Mouse (Mus musculus) limb, embryonic 13.5 days (tissue): ENCODE results near the gene Sgk2. TPM values are rescaled to one million over a fixed set of nuclear protein-coding genes. Genes with fewer than 3 reads are reported as not detected.

Experiments
- ATAC-seq: fragments of 200-750 bp; cut with Nextera tagmentation; 2 replicates; pipeline ENCODE4 v1.8.0; 2017; ENCODE audit warnings: low read depth, moderate number of reproducible peaks, moderate TSS enrichment; ENCODE audit not compliant: low FRiP score
- H3K27ac ChIP-seq: fragments of 300-500 bp; sonication (generic); 2 replicates; pipeline ENCODE4 v1.5.1; 2015; ENCODE audit warnings: inconsistent platforms, mild to moderate bottlenecking, moderate library complexity
- H3K27me3 ChIP-seq: fragments of 300-500 bp; sonication (generic); 2 replicates; pipeline ENCODE4 v1.6.1; 2015; ENCODE audit warnings: mild to moderate bottlenecking, inconsistent platforms
- H3K36me3 ChIP-seq: fragments of 300-500 bp; sonication (generic); 2 replicates; pipeline ENCODE4 v1.6.1; 2015; ENCODE audit warnings: inconsistent platforms, mild to moderate bottlenecking, moderate library complexity
- H3K4me1 ChIP-seq: fragments of 300-500 bp; sonication (generic); 2 replicates; pipeline ENCODE4 v1.6.1; 2015; ENCODE audit warnings: inconsistent platforms
- H3K4me2 ChIP-seq: fragments of 300-500 bp; sonication (generic); replicated peaks from 2 replicates; pipeline ENCODE4 v1.6.1; 2015; ENCODE audit warnings: inconsistent platforms, mild to moderate bottlenecking, moderate library complexity
- H3K4me3 ChIP-seq: fragments of 300-500 bp; sonication (generic); 2 replicates; pipeline ENCODE4 v1.5.1; 2015; ENCODE audit warnings: moderate library complexity, mild to moderate bottlenecking, inconsistent platforms
- H3K9ac ChIP-seq: fragments of 300-500 bp; sonication (generic); 2 replicates; pipeline ENCODE4 v1.6.1; 2015; ENCODE audit warnings: mild to moderate bottlenecking, inconsistent platforms
- H3K9me3 ChIP-seq: fragments of 300-500 bp; sonication (generic); 2 replicates; pipeline ENCODE4 v1.6.1; 2016; ENCODE audit warnings: inconsistent platforms
- whole genome bisulfite sequencing: fragments of 180-500 bp; shearing (Covaris S2); methylation state at CpG from one replicate; pipeline ENCODE4 v1.1.7; 2015; 5-methylcytosine and 5-hydroxymethylcytosine counted together
- polyA plus RNA-seq: library from polyadenylated mRNA; unstranded; fragments of >200 nt; fragmentation: Nextera tagmentation; extraction: Ambion mirVana; gene quantifications from 2 replicates; pipeline ENCODE4 v1.2.1, GENCODE M21; 2015

The Sgk2 gene
- polyA plus RNA-seq, 1 experiment from 2014 or later = 0.05 TPM

DNA sequence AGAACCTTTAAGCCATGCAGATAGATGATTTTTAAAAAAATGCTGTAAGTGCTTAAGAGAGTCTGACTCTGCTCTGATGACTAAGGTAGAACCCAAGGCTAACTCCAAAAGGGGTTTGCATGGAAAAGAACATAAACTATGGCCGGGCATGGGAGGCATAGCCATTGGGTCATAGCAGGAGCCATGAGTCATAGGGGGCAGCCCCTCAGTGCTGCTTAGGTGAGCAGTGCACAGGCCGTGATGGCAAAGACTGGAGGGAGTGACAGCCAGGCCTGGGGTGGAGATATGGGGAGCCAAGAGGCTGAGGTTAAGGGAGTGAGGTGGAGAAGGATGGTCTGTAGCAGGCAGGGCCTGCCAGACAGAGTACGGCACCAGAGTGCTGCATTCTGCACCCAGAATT lies 18.0 kb upstream of the Sgk2 start:
- no peak for ATAC-seq
- WGBS = 78% methylated on average over 3 of the region's 3 CpGs

DNA sequence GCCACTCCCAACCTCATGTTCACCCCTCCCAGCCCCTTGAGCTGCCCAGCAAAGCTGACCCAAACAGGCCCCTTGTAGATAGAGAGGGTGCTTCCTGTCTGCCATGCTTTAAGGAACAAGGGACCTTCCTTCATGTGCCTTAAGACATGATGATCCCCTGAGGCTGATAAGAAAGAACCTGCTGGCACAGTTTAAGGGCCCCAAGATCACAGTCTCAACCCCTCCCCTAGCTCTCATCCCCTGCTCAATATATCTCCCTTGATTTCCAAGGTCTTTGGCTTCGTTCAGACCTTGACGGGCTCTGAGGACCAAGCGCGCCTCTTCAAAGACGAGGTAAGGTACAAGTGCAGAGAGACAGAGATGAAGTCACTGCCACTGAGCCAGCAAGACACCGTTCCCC lies 16.2 kb upstream of the Sgk2 start:
- H3K4me3 ChIP-seq = no peak overlapping the region
- no peak overlapping the region for H3K4me2 ChIP-seq
- ATAC-seq = no peak
- H3K36me3 ChIP-seq = no peaks in the 10 kb centered on the region
- 88% methylated on average over 6 of the region's 6 CpGs for WGBS
- H3K9ac ChIP-seq = no peak overlapping the region
- no peak overlapping the region for H3K27ac ChIP-seq
- peaks cover 5% of the 10 kb centered on the region; the same call in 1 of the 2 replicates for H3K4me1 ChIP-seq
- no peaks in the 10 kb centered on the region for H3K9me3 ChIP-seq
- H3K27me3 ChIP-seq = no peaks in the 10 kb centered on the region

More for the DNA sequence above, 18.0 kb upstream of the Sgk2 start:
- Histone ChIP-seq H3K4me3 (no peak overlapping the region), H3K27ac (no peak overlapping the region), H3K9ac (no peak overlapping the region), H3K27me3 (no peaks in the 10 kb centered on the region), H3K4me1 (no peaks in the 10 kb centered on the region), H3K9me3 (no peaks in the 10 kb centered on the region), H3K36me3 (no peaks in the 10 kb centered on the region), H3K4me2 (no peak overlapping the region)

DNA sequence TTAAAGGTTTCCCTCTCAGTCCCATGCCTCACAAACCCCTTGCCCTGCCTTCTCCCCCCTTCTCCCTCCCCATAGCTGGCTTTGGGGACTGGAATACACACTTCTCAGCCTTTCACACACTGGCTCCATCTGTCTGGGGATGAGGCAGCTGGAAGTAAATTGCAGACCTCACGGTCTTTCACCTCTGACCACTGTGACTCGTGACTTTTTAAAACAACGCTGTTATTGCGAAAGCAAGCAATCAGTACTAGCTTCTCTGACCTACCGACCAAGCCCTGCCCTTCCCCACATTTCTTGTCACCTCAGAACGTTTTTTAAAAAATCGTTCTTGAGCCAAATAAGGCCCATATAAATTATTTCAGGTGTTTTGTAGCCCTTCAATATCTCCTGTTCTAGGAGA lies 14.4 kb upstream of the Sgk2 start:
- Histone ChIP-seq H3K9me3 (no peaks in the 10 kb centered on the region), H3K4me1 (peaks cover 5% of the 10 kb centered on the region; the same call in 1 of the 2 replicates), H3K4me3 (no peak overlapping the region), H3K27ac (no peak overlapping the region), H3K4me2 (no peak overlapping the region), H3K9ac (no peak overlapping the region), H3K36me3 (no peaks in the 10 kb centered on the region), H3K27me3 (no peaks in the 10 kb centered on the region)
- no peak for ATAC-seq
- 59% methylated on average over 7 of the region's 7 CpGs for WGBS

DNA sequence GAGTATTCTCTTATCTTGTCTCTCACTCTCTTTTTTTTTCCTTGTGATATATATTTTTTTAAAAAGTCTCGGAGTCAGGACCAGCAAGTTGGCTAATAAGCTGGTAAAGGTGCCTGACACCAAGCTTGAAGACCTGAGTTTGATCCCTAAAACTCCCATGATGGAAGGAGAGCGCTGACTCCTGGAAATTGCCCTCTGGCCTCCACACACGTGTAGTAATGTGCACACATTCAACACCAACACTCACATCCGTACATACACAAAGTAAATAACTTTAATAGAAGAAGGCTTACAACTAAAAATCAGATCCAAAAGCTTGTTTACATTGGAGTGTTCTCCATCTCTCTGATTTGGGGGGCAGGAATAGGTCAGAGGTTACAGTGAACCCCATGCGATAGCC lies 13.9 kb upstream of the Sgk2 start:
- no peak overlapping the region for H3K4me3 ChIP-seq
- no peaks in the 10 kb centered on the region for H3K36me3 ChIP-seq
- H3K9ac ChIP-seq = no peak overlapping the region
- no peak overlapping the region for H3K27ac ChIP-seq
- ATAC-seq = no peak
- no peaks in the 10 kb centered on the region for H3K9me3 ChIP-seq
- WGBS = 78% methylated on average over 5 of the region's 5 CpGs
- peaks cover 5% of the 10 kb centered on the region; the same call in 1 of the 2 replicates for H3K4me1 ChIP-seq
- no peak overlapping the region for H3K4me2 ChIP-seq
- no peaks in the 10 kb centered on the region for H3K27me3 ChIP-seq

DNA sequence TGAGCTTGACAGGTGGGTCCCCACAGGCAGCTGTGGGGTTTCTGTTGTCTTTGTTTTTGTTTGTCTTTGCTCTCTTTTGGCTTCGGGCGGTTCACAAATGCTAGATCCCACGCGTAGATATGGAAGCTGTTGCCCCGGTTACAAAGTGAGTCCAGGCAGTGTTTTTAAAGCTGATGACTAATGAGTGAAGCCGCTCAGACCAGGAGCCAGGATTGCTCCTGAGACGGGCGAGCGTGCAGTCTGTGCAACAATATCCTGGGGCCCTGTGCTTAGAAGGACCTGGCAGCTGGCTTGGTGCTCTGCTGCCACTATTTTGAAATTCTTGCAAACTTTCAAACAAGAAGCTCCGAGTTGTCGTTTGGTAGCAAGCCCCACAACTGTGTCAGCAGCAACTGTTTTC lies 13.5 kb upstream of the Sgk2 start:
- no peak overlapping the region for H3K9ac ChIP-seq
- no peak overlapping the region for H3K4me2 ChIP-seq
- 39% methylated on average over 11 of the region's 11 CpGs for WGBS
- H3K27ac ChIP-seq = no peak overlapping the region
- H3K4me3 ChIP-seq = no peak overlapping the region
- ATAC-seq = no peak
- peaks cover 5% of the 10 kb centered on the region; the same call in 1 of the 2 replicates for H3K4me1 ChIP-seq
- H3K9me3 ChIP-seq = no peaks in the 10 kb centered on the region
- no peaks in the 10 kb centered on the region for H3K36me3 ChIP-seq
- H3K27me3 ChIP-seq = no peaks in the 10 kb centered on the region

DNA sequence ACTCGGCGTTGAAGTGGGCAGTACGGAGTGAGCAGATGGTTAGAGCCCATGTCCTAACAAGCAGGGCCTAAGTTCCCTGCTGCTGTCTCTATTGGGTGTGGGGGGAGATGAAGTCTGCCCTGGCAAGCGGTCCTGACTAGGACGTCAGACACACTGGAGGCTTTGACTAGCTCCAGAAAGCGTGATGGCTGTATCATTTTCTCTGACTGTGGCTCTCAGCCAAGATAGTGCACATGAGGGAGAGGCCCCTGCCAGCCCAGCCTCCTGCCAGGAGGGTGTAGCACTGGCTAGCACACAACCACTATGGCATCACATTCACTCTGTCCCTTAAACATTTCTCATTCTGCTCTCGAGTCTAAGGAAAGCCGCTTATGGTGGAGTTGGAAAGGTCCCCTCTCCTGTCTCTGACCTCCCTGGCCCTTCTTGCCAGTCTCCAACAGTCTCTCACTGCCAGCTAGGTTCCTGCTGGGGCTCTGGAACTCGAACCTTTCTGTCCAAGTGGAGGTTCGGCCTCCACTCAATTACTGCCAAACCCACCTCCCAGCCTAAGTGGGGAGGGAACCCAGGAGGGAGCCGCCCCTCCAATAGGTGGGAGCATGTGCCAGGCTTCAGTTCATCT lies 11.9 kb upstream of the Sgk2 start:
- H3K4me3 ChIP-seq = no peak overlapping the region
- H3K27ac ChIP-seq = no peak overlapping the region
- WGBS = 74% methylated on average over 11 of the region's 11 CpGs
- H3K4me2 ChIP-seq = no peak overlapping the region
- no peak for ATAC-seq
- H3K9me3 ChIP-seq = no peaks in the 10 kb centered on the region
- peaks cover 5% of the 10 kb centered on the region; the same call in 1 of the 2 replicates for H3K4me1 ChIP-seq
- no peaks in the 10 kb centered on the region for H3K36me3 ChIP-seq
- no peak overlapping the region for H3K9ac ChIP-seq
- H3K27me3 ChIP-seq = no peaks in the 10 kb centered on the region

DNA sequence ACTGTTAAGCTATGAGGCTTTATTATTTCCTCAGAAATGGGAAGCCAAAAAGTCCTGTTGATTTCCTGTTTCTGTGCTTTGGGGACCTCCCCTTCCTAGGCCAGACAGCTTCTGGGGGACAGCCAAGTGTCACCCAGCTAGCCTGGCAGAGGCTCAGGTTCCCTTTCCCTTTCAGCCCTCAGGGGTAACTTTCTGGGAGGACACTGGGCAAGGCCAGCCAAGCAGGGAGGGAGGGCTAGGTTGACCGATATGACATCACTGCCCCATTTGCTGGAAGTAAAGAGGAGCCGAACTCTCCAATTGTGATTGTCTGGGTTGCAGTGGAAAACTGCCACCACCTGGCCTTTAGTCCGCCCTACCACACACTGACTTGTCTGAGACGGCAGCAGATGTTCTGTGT lies 11.1 kb upstream of the Sgk2 start:
- no peaks in the 10 kb centered on the region for H3K27me3 ChIP-seq
- no peak overlapping the region for H3K4me2 ChIP-seq
- WGBS = 74% methylated on average over 4 of the region's 4 CpGs
- no peaks in the 10 kb centered on the region for H3K9me3 ChIP-seq
- H3K36me3 ChIP-seq = no peaks in the 10 kb centered on the region
- no peak overlapping the region for H3K4me3 ChIP-seq
- no peak overlapping the region for H3K27ac ChIP-seq
- H3K9ac ChIP-seq = no peak overlapping the region
- ATAC-seq = no peak
- peaks cover 5% of the 10 kb centered on the region; the same call in 1 of the 2 replicates for H3K4me1 ChIP-seq

DNA sequence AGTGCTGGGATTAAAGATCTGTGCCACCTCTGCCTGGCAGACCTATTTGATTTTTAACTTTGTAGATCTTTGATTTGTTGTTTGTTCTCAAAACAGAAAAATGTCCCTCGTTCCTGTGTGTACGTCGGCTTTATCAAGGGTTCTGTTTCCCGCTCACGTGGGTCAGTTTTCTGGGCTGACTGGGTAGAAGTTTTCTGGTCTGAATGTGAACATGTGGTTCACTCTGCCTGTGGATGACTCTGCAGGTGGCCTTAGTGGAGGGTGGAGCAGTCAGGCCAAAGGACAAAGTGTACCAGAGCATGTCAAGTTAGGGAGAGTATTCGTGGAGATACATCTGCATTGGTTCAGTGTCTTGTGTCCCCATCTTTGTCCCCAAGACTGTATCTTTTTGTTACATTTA lies 2.7 kb upstream of the Sgk2 start:
- Histone ChIP-seq H3K4me1 (peaks cover 5% of the 10 kb centered on the region; the same call in 1 of the 2 replicates), H3K27ac (no peak overlapping the region), H3K4me3 (no peak overlapping the region), H3K9me3 (no peaks in the 10 kb centered on the region), H3K36me3 (no peaks in the 10 kb centered on the region), H3K9ac (no peak overlapping the region), H3K4me2 (no peak overlapping the region), H3K27me3 (no peaks in the 10 kb centered on the region)
- WGBS = 89% methylated on average over 6 of the region's 6 CpGs
- no peak for ATAC-seq

DNA sequence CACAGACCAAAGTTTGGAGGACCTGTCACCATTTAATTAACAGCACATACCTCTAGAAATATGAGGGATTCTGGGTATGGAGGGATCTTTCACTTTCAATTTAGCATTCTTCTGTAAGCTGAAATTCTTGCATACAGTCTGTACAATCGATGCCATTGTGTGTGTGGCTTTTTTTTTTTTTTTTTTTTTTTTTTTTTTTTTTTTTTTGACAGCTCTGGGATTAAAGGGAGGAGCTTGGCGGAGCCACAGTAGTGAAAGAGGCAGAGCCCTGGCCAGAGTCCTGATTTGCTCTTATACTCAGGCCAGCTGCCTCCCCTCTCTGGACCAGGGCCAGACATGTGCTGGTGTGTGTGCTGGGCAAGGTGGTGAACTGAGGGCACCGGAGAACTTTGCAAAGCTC lies 1.2 kb upstream of the Sgk2 start:
- Histone ChIP-seq H3K4me1 (peaks cover 5% of the 10 kb centered on the region; the same call in 1 of the 2 replicates), H3K4me3 (no peak overlapping the region), H3K9me3 (no peaks in the 10 kb centered on the region), H3K9ac (no peak overlapping the region), H3K36me3 (no peaks in the 10 kb centered on the region), H3K27me3 (no peaks in the 10 kb centered on the region), H3K4me2 (no peak overlapping the region), H3K27ac (no peak overlapping the region)
- 55% methylated on average over 3 of the region's 3 CpGs for WGBS
- no peak; the same call in 1 of the 2 replicates for ATAC-seq

DNA sequence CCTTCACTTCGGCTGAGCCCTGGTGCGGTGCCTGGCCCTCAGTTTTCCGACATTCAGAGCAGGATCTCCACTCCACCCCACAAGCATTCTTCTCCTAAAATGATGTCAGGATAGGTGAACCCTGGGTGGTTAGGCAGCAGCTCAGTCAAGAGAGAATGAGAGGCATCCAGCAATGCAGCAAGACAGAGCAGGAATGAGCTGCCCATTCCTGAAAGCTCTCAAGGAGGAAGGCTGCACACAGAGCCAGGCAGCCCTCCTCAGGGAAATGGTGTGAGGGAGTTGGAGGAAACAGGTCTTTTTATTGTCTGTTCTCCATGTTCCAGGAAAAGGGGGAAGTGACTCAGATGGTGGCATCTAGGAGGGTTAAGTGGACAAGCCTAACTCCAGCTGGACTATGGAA lies 366 bp upstream of the Sgk2 start:
- no peak overlapping the region for H3K4me3 ChIP-seq
- peaks cover 5% of the 10 kb centered on the region; the same call in 1 of the 2 replicates for H3K4me1 ChIP-seq
- H3K27me3 ChIP-seq = no peaks in the 10 kb centered on the region
- ATAC-seq = no peak
- 86% methylated on average over 3 of the region's 3 CpGs for WGBS
- H3K4me2 ChIP-seq = no peak overlapping the region
- H3K27ac ChIP-seq = no peak overlapping the region
- no peak overlapping the region for H3K9ac ChIP-seq
- H3K9me3 ChIP-seq = no peaks in the 10 kb centered on the region
- H3K36me3 ChIP-seq = no peaks in the 10 kb centered on the region

DNA sequence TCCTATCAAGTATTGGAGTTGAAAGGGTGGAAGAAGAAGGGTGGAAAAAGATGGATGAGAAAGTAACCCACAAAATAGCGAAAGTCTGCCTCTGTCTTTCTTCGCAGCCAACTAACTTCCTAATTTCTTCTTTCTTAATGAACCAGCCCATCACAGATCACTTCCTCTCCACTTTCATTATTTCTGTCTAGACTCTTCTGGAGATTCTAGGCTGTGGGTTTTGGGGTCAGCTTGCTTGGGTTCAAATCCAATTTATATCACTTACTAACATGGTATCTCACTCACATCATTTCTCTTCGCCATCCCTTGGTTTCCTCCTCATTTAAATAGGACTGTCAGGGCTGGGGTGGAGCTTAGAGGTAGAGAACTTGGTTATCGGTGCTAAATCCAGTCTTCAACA lies 1.1 kb downstream of the Sgk2 start:
- Histone ChIP-seq H3K4me3 (no peak overlapping the region), H3K4me1 (peaks cover 5% of the 10 kb centered on the region; the same call in 1 of the 2 replicates), H3K27me3 (no peaks in the 10 kb centered on the region), H3K27ac (no peak overlapping the region), H3K36me3 (no peaks in the 10 kb centered on the region), H3K9ac (no peak overlapping the region), H3K9me3 (no peaks in the 10 kb centered on the region), H3K4me2 (no peak overlapping the region)
- no peak for ATAC-seq
- WGBS = 80% methylated on average over 4 of the region's 4 CpGs

DNA sequence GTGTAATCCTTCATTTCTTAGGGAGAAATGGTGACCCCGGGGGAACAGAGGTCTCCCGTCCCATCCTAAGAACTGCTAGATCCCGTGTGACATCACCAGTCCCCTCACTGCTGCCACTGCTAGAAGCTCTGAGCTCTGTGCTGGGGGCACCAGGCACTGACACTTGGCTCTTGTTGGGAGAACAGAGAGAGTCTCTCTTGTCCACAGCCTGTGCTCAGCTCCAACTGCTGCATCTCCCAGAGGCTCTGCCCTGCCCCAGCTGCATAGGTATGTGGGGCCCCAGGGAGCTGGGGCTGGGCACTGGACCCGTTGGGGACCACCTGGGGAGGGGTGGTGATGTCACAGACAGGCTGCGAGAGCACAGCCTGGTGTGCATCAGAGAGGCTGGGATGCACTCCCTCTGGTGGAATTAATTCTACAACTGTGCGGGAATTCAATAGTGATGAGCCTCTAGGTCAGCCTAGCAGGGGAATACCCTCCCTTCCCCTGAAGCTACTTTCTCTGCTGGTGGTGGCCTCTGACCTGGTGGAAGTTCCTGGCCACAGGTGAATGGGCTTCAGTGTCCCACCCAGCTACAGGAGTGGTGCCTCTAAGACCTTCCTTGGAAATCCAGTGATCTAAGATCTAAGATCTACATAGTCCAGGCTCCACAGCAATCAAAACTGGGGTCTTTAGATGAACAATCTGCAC lies 4.4 kb downstream of the Sgk2 start:
- ATAC-seq = no peak
- H3K4me2 ChIP-seq = no peak overlapping the region
- no peaks in the 10 kb centered on the region for H3K27me3 ChIP-seq
- no peak overlapping the region for H3K27ac ChIP-seq
- no peak overlapping the region for H3K9ac ChIP-seq
- no peak overlapping the region for H3K4me3 ChIP-seq
- no peaks in the 10 kb centered on the region for H3K9me3 ChIP-seq
- H3K4me1 ChIP-seq = no peaks in the 10 kb centered on the region
- 44% methylated on average over 6 of the region's 6 CpGs for WGBS
- no peaks in the 10 kb centered on the region for H3K36me3 ChIP-seq

DNA sequence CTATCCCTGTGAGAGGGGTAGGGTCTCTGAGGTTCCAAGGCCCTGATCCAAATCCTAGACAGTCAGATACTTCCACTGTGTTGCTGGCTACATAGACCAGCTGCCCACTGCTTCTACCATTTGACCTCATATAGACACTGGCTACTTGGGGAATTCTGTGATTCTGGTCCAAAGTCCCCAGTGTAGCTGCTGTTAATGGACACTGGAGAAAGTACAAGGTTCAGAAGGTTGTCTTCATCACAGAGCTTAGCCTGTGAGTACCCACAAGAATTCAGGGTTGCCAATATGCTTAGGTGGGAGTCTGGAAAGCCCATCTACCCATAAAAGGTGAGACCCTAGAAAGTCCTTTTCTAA lies 4.9 kb downstream of the Sgk2 start:
- no peaks in the 10 kb centered on the region for H3K9me3 ChIP-seq
- H3K36me3 ChIP-seq = no peaks in the 10 kb centered on the region
- no peak overlapping the region for H3K4me3 ChIP-seq
- no peak for ATAC-seq
- no peak overlapping the region for H3K27ac ChIP-seq
- no peak overlapping the region for H3K9ac ChIP-seq
- H3K4me1 ChIP-seq = no peaks in the 10 kb centered on the region
- no peaks in the 10 kb centered on the region for H3K27me3 ChIP-seq
- H3K4me2 ChIP-seq = no peak overlapping the region
